Mouse (Mus musculus): ENCODE data around the gene Trap1. TPM values are rescaled to one million over a fixed set of nuclear protein-coding genes. Genes with fewer than 3 reads are reported as not detected.

Gene Trap1
- polyA plus RNA-seq (2012; rRNA removed): 65.1 and 68.8 TPM in 2 replicates

GRCm38 (mm10) chr16:4077384-4078061 lies at the start of gene Trap1:
Gene Trap1, minus strand, starts transcription at chr16:4077827.

GRCm38 (mm10) chr16:4036807-4037206 lies 40.8 kb downstream of the Trap1 start, which contains the start of gene Dnase1:
Gene Dnase1, plus strand, starts transcription at chr16:4036942.

GRCm38 (mm10) chr16:4003489-4004398 lies 73.9 kb downstream of the Trap1 start, which contains the start of gene Slx4:
Gene Slx4, minus strand, starts transcription at chr16:4003770.

Other genes with a start within 250 kb of the Trap1 start
- not detected in 2 replicates for gene Olfr15, start 246.9 kb downstream of the Trap1 start, polyA plus RNA-seq (2012; rRNA removed)
- gene Zfp174, start 230.6 kb downstream of the Trap1 start, polyA plus RNA-seq (2012; rRNA removed): 4.3 and 4.8 TPM in 2 replicates
- 71.9 and 76.3 TPM in 2 replicates for gene Naa60, start 205.5 kb downstream of the Trap1 start, polyA plus RNA-seq (2012; rRNA removed)
- gene Zfp597, start 193.3 kb downstream of the Trap1 start, polyA plus RNA-seq (2012; rRNA removed): 16.4 and 16.7 TPM in 2 replicates
- gene Gm20695, start 193.2 kb downstream of the Trap1 start, polyA plus RNA-seq (2012; rRNA removed): 0.48 and 0.54 TPM in 2 replicates
- gene 1700037C18Rik, start 169.1 kb downstream of the Trap1 start, polyA plus RNA-seq (2012; rRNA removed): 10.3 and 12.0 TPM in 2 replicates
- 41.1 and 42.7 TPM in 2 replicates for gene Cluap1, start 169.0 kb downstream of the Trap1 start, polyA plus RNA-seq (2012; rRNA removed)
- gene Nlrc3, start 101.2 kb downstream of the Trap1 start, polyA plus RNA-seq (2012; rRNA removed): 2.4 and 2.6 TPM in 2 replicates
- gene Slx4, start 74.1 kb downstream of the Trap1 start, polyA plus RNA-seq (2012; rRNA removed): 58.6 and 60.7 TPM in 2 replicates
- gene Dnase1, start 40.9 kb downstream of the Trap1 start, polyA plus RNA-seq (2012; rRNA removed): 0.12 and 0.17 TPM in 2 replicates
- gene Crebbp, start 136.2 kb upstream of the Trap1 start, polyA plus RNA-seq (2012; rRNA removed): 17.2 and 17.9 TPM in 2 replicates